Mouse (Mus musculus) MEL (cell line): ENCODE measurements around the gene Kcnb1.

Source experiments
- CHD2 ChIP-seq: IDR thresholded peaks from 2 replicates; pipeline ENCODE4 v1.6.1; 2011; ENCODE audit warnings: low read length, improper control_type of control experiment
- CTCF ChIP-seq, 3 experiments: IDR thresholded peaks in 2 of 3; conservative IDR thresholded peaks in 1 of 3; 2 replicates each; pipeline ENCODE4 v1.5.1; 2011 to 2012; ENCODE audit warnings: low read length in 3 of 3, low read depth in 2 of 3, mild to moderate bottlenecking in 2 of 3, improper control_type of control experiment in 1 of 3, inconsistent platforms in 1 of 3, mixed read lengths in 1 of 3, moderate library complexity in 1 of 3; ENCODE audit not compliant: control insufficient read depth in 1 of 3, insufficient read depth in 1 of 3, poor library complexity in 1 of 3, severe bottlenecking in 1 of 3
- EP300 ChIP-seq, 2 experiments: IDR thresholded peaks; 2 replicates each; pipeline ENCODE4 v1.6.1; 2011; ENCODE audit warnings: improper control_type of control experiment in 2 of 2, low read length in 2 of 2, low read depth in 1 of 2, mild to moderate bottlenecking in 1 of 2
- ETS1 ChIP-seq: IDR thresholded peaks from 2 replicates; pipeline ENCODE4 v1.6.1; 2012; ENCODE audit warnings: low read depth, mild to moderate bottlenecking, inconsistent platforms, low read length, improper control_type of control experiment, moderate library complexity
- MXI1 ChIP-seq: IDR thresholded peaks from 2 replicates; pipeline ENCODE4 v1.6.1; 2011; ENCODE audit warnings: mild to moderate bottlenecking, low read depth, low read length, improper control_type of control experiment
- NRF1 ChIP-seq: IDR thresholded peaks from 2 replicates; pipeline ENCODE4 v1.6.1; 2014; ENCODE audit warnings: low read depth, mild to moderate bottlenecking, inconsistent platforms, low read length, improper control_type of control experiment, moderate library complexity; ENCODE audit not compliant: poor library complexity, insufficient read depth, severe bottlenecking
- POLR2A ChIP-seq, 2 experiments: IDR thresholded peaks; 2 replicates each; pipeline ENCODE4 v1.6.1; 2011 to 2012; ENCODE audit warnings: low read length in 2 of 2, mild to moderate bottlenecking in 2 of 2, control low read depth in 1 of 2, improper control_type of control experiment in 1 of 2, low read depth in 1 of 2, moderate library complexity in 1 of 2; ENCODE audit not compliant: control insufficient read depth in 1 of 2, insufficient read depth in 1 of 2, poor library complexity in 1 of 2
- POLR2AphosphoS2 ChIP-seq: IDR thresholded peaks from 2 replicates; pipeline ENCODE4 v1.6.1; 2011; ENCODE audit warnings: low read length, improper control_type of control experiment
- TAL1 ChIP-seq: IDR thresholded peaks from 2 replicates; pipeline ENCODE4 v1.6.1; 2012; ENCODE audit warnings: mild to moderate bottlenecking, inconsistent platforms, low read length, moderate library complexity, mixed read lengths
- TCF12 ChIP-seq: IDR thresholded peaks from 2 replicates; pipeline ENCODE4 v1.6.1; 2014; ENCODE audit warnings: low read depth, mild to moderate bottlenecking, inconsistent platforms, low read length, improper control_type of control experiment, moderate library complexity
- ZC3H11A ChIP-seq: IDR thresholded peaks from 2 replicates; pipeline ENCODE4 v1.6.1; 2012; ENCODE audit warnings: low read depth, mild to moderate bottlenecking, inconsistent platforms, low read length, improper control_type of control experiment
- ZNF384 ChIP-seq: IDR thresholded peaks from 2 replicates; pipeline ENCODE4 v1.6.1; 2012; ENCODE audit warnings: low read depth, mild to moderate bottlenecking, inconsistent platforms, low read length, improper control_type of control experiment

DNA sequence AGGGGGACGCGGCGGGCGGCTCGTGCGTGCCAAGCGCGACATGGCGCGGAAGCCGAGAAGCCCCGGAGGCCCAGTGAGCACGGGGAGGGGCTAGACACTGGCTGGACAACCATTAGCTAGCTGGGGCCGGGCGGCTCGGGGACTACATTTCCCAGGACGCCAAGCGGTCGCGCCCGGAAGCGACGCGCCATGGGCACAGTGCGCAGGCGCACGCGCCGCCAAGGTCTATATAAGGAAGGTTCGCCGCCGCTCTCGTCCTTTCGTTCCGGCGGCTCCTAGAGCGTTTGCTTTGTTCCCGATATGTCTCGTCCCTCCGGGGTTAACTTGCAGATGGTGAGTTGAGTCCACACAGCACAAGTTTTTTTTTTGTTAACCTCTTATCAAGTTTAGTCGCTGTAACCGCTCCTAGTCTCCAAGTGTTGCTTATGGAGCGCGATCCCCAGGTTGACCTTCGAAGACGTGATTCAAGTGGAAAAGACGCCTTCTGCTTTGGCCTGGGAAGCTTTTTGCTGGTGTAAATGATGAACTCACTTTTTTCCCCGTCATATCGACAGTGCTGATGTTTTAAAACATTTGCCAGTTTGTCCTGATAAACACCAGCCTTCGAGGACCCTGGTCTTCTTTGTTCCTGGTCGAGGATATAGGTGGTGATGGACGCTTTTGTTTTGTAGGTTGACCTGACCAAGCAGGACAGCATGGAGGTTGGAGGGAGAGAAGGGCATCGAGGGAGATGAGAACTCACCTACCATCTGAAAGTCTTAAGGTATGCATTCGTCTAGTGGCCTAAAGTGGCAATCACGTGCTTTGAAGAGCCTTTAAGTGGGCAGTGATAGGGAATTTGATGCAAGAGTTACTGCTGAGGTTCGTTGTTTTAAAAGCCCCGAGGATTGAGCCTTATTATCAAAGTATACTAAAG, 126.7 kb downstream of the Kcnb1 start, which contains the start of gene Znfx1:
- TF ChIP-seq EP300 (IDR thresholded peaks at IDR 0.05; ENCODE audit: low read depth in 1 of 2, low read length in 2 of 2) (no peak), CTCF (IDR thresholded peaks at IDR 0.05 in 2 of 3, conservative IDR thresholded peaks at IDR 0.05 in 1 of 3; ENCODE audit: control insufficient read depth in 1 of 3, insufficient read depth in 1 of 3, low read depth in 2 of 3, low read length in 3 of 3, poor library complexity in 1 of 3, severe bottlenecking in 1 of 3) (no peak), POLR2A (IDR thresholded peaks at IDR 0.05; ENCODE audit: control insufficient read depth in 1 of 2, insufficient read depth in 1 of 2, low read depth in 1 of 2, low read length in 2 of 2, poor library complexity in 1 of 2) (peak; percentile 97 to 99), NRF1 (no peak), ETS1 (no peak), TCF12 (no peak), CHD2 (no peak), MXI1 (no peak), POLR2AphosphoS2 (no peak), ZC3H11A (no peak), TAL1 (no peak), ZNF384 (no peak)
